Mouse (Mus musculus) CH12.LX (cell line): ENCODE measurements at regions not wholly inside any gene's neighbourhood (a gene's known extent, or its start where the extent isn't known, plus 50 kb on each side); places are given as distances from the start of the nearest gene placed in this dataset.

Experiments used
- DNase-seq: peaks from one replicate; pipeline ENCODE4 v3.0.0-alpha.2; 2013; ENCODE audit errors: extremely low read depth
- H3K27ac ChIP-seq: 2 replicates; pipeline ENCODE4 v1.5.1; 2012; ENCODE audit warnings: low read depth, mild to moderate bottlenecking, control low read depth, moderate library complexity; ENCODE audit not compliant: insufficient read depth
- H3K27me3 ChIP-seq: replicated peaks from 2 replicates; pipeline ENCODE3; 2012; ENCODE audit warnings: inconsistent platforms
- H3K36me3 ChIP-seq, 2 experiments: replicated peaks in 1 of 2; 2 replicates each; pipeline versions ENCODE3 to v1.6.1; 2012; ENCODE audit warnings: inconsistent platforms in 1 of 2, low read length in 1 of 2, mild to moderate bottlenecking in 1 of 2, mixed read lengths in 1 of 2, moderate library complexity in 1 of 2; ENCODE audit not compliant: control insufficient read depth in 1 of 2, insufficient read depth in 1 of 2
- H3K4me1 ChIP-seq, 2 experiments: 2 replicates each; pipeline ENCODE4 v1.6.1; 2012; ENCODE audit warnings: inconsistent platforms in 1 of 2, moderate library complexity in 1 of 2; ENCODE audit not compliant: insufficient read depth in 2 of 2, control insufficient read depth in 1 of 2
- H3K4me2 ChIP-seq: 2 replicates; pipeline ENCODE4 v1.6.1; 2012; ENCODE audit warnings: low read depth, mild to moderate bottlenecking, control low read depth; ENCODE audit not compliant: poor library complexity, insufficient read depth, severe bottlenecking
- H3K4me3 ChIP-seq, 3 experiments: fragments of 150-350 bp in 1 of 3; sonication (generic) in 1 of 3; replicated peaks in 1 of 3; 2 replicates each; pipeline versions ENCODE3 to v1.5.1; 2011 to 2012; ENCODE audit warnings: low read depth in 2 of 3, low read length in 2 of 3, mild to moderate bottlenecking in 2 of 3, moderate library complexity in 2 of 3, control low read depth in 1 of 3, improper control_type of control experiment in 1 of 3, inconsistent platforms in 1 of 3, mixed read lengths in 1 of 3; ENCODE audit not compliant: poor library complexity in 1 of 3
- H3K79me2 ChIP-seq: replicated peaks from 2 replicates; pipeline ENCODE4 v1.6.1; 2012; ENCODE audit warnings: mild to moderate bottlenecking, moderate library complexity; ENCODE audit not compliant: control insufficient read depth, poor library complexity, insufficient read depth, severe bottlenecking; ENCODE audit errors: extremely low read depth
- H3K9ac ChIP-seq: 2 replicates; pipeline ENCODE4 v1.6.1; 2012; ENCODE audit warnings: low read depth, mild to moderate bottlenecking, control low read depth, moderate library complexity; ENCODE audit not compliant: insufficient read depth
- H3K9me3 ChIP-seq: replicated peaks from 2 replicates; pipeline ENCODE3; 2012; ENCODE audit warnings: low read length, inconsistent platforms, mixed read lengths
- BHLHE40 ChIP-seq: IDR thresholded peaks from 2 replicates; pipeline ENCODE4 v1.6.1; 2011; ENCODE audit warnings: mild to moderate bottlenecking, low read depth, low read length, improper control_type of control experiment
- CHD2 ChIP-seq: IDR thresholded peaks from 2 replicates; pipeline ENCODE4 v1.6.1; 2011; ENCODE audit warnings: low read length, improper control_type of control experiment
- CTCF ChIP-seq, 2 experiments: IDR thresholded peaks in 1 of 2; conservative IDR thresholded peaks in 1 of 2; 2 replicates each; pipeline ENCODE4 v1.5.1; 2011 to 2012; ENCODE audit warnings: low read depth in 2 of 2, low read length in 2 of 2, improper control_type of control experiment in 1 of 2, inconsistent platforms in 1 of 2, mild to moderate bottlenecking in 1 of 2, moderate library complexity in 1 of 2
- E2F4 ChIP-seq: IDR thresholded peaks from 2 replicates; pipeline ENCODE4 v1.6.1; 2011; ENCODE audit warnings: low read depth, low read length, improper control_type of control experiment; ENCODE audit not compliant: insufficient replicate concordance
- ELF1 ChIP-seq: IDR thresholded peaks from 2 replicates; pipeline ENCODE4 v1.6.1; 2014; ENCODE audit warnings: low read depth, mild to moderate bottlenecking, inconsistent platforms, low read length, improper control_type of control experiment
- EP300 ChIP-seq: IDR thresholded peaks from 2 replicates; pipeline ENCODE4 v1.6.1; 2011; ENCODE audit warnings: low read length, improper control_type of control experiment
- ETS1 ChIP-seq: conservative IDR thresholded peaks from 2 replicates; pipeline ENCODE4 v1.6.1; 2012; ENCODE audit warnings: low read depth, mild to moderate bottlenecking, inconsistent platforms, low read length, improper control_type of control experiment, moderate library complexity
- HCFC1 ChIP-seq: IDR thresholded peaks from 2 replicates; pipeline ENCODE4 v1.6.1; 2012; ENCODE audit warnings: low read depth, mild to moderate bottlenecking, inconsistent platforms, low read length, improper control_type of control experiment
- IRF4 ChIP-seq: IDR thresholded peaks from 2 replicates; pipeline ENCODE4 v1.6.1; 2014; ENCODE audit warnings: low read depth, mild to moderate bottlenecking, inconsistent platforms, low read length, improper control_type of control experiment
- MAX ChIP-seq: IDR thresholded peaks from 2 replicates; pipeline ENCODE4 v1.6.1; 2011; ENCODE audit warnings: low read length, improper control_type of control experiment
- MAZ ChIP-seq: IDR thresholded peaks from 2 replicates; pipeline ENCODE4 v1.6.1; 2012; ENCODE audit warnings: low read depth, mild to moderate bottlenecking, inconsistent platforms, low read length, improper control_type of control experiment, moderate library complexity
- MXI1 ChIP-seq: IDR thresholded peaks from 2 replicates; pipeline ENCODE4 v1.6.1; 2011; ENCODE audit warnings: mild to moderate bottlenecking, low read depth, low read length, improper control_type of control experiment
- NRF1 ChIP-seq: IDR thresholded peaks from 2 replicates; pipeline ENCODE4 v1.6.1; 2014; ENCODE audit warnings: low read depth, mild to moderate bottlenecking, inconsistent platforms, low read length, improper control_type of control experiment, moderate library complexity
- PAX5 ChIP-seq: IDR thresholded peaks from 2 replicates; pipeline ENCODE4 v1.6.1; 2012; ENCODE audit warnings: low read length, inconsistent platforms, mixed read lengths
- POLR2AphosphoS2 ChIP-seq: IDR thresholded peaks from 2 replicates; pipeline ENCODE4 v1.6.1; 2011; ENCODE audit warnings: low read depth, low read length, improper control_type of control experiment
- SIN3A ChIP-seq: IDR thresholded peaks from 2 replicates; pipeline ENCODE4 v1.6.1; 2012; ENCODE audit warnings: low read length, improper control_type of control experiment, inconsistent platforms
- TBP ChIP-seq: conservative IDR thresholded peaks from 2 replicates; pipeline ENCODE4 v1.6.1; 2011; ENCODE audit warnings: low read depth, low read length, improper control_type of control experiment
- USF1 ChIP-seq: IDR thresholded peaks from 2 replicates; pipeline ENCODE4 v1.6.1; 2014; ENCODE audit warnings: low read depth, mild to moderate bottlenecking, inconsistent platforms, low read length, improper control_type of control experiment
- USF2 ChIP-seq: conservative IDR thresholded peaks from 2 replicates; pipeline ENCODE4 v1.6.1; 2011; ENCODE audit warnings: low read depth, low read length, improper control_type of control experiment
- ZKSCAN1 ChIP-seq: IDR thresholded peaks from 2 replicates; pipeline ENCODE4 v1.6.1; 2012; ENCODE audit warnings: low read depth, inconsistent platforms, low read length, improper control_type of control experiment, borderline replicate concordance
- ZMIZ1 ChIP-seq: IDR thresholded peaks from 2 replicates; pipeline ENCODE4 v1.6.1; 2012; ENCODE audit warnings: low read depth, mild to moderate bottlenecking, inconsistent platforms, low read length, improper control_type of control experiment
- ZNF384 ChIP-seq: IDR thresholded peaks from 2 replicates; pipeline ENCODE4 v1.6.1; 2012; ENCODE audit warnings: low read depth, low read length, improper control_type of control experiment, inconsistent platforms
- dilution Hi-C: fragments of 300-500 bp; cut with MboI; formaldehyde crosslinking; loops from 2 replicates; pipeline ENCODE4 v1.14.3; 2020; ENCODE audit warnings: low sequenced_read_pairs; ENCODE audit not compliant: extremely low pct_unique_long_range_greater_than_20kb, extremely low pct_ligation_motif_present
- in situ Hi-C: fragments of 300-500 bp; cut with MboI; formaldehyde crosslinking; loops from 3 replicates; pipeline ENCODE4 v1.14.3; 2019; ENCODE audit warnings: low sequenced_read_pairs, low pct_ligation_motif_present, low pct_unique_long_range_greater_than_20kb, mixed read lengths

DNA sequence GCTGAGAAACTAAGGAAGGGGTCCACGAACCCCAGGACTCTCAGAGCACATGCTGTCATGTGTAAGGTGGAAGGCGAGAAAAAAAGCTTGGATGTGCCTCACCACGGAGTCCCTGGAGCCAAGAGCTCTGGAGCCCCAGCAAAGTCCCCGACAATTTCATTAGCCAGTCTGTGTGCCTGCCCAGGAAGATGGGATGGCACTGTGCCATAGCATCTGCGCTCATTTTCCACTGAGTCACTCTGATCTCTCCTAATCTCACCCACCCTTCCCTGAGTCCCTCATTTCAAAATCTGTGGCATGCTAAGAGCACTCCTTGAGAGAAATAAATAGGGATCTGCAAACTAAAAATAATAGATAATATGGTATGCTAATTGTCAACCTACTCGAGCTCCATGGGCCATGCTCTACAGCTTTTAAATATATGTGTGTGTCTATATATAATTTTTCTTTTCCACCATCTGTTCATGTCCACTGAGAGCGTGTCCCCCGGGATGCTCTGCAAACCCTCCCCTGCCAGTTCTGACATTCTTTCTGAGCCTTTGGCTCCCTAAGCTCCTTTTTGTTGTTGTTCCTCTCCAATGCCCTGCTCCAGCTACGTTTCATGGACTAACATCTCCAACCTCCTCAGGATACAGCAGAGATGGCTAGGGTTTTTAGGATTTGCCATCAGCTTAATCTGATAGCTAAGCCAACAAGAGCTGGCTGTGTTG is 292.9 kb upstream of the Chrm3 start:
- H3K9me3 ChIP-seq, result no peaks in the 10 kb centered on the region
- H3K4me3 ChIP-seq, result no peak overlapping the region
- in situ Hi-C loops (no loop called here), dilution Hi-C loops (no loop called here)
- no peaks in the 10 kb centered on the region for H3K4me1 ChIP-seq
- H3K79me2 ChIP-seq, result no peaks in the 10 kb centered on the region
- no peak for TF ChIP-seq ELF1
- TF ChIP-seq MAX, result no peak
- no peak for TF ChIP-seq HCFC1
- TF ChIP-seq PAX5, result no peak
- no peak for TF ChIP-seq SIN3A
- TF ChIP-seq E2F4, result no peak
- no peak for TF ChIP-seq ZKSCAN1
- TF ChIP-seq ZMIZ1, result no peak
- TF ChIP-seq ZNF384, result no peak
- no peak for TF ChIP-seq CHD2
- TF ChIP-seq EP300, result no peak
- no peak for TF ChIP-seq MAZ
- TF ChIP-seq TBP, result no peak
- no peak for TF ChIP-seq USF1
- no peak for TF ChIP-seq BHLHE40
- TF ChIP-seq POLR2AphosphoS2, result no peak
- TF ChIP-seq CTCF (conservative IDR thresholded peaks at IDR 0.05 in 1 of 2, IDR thresholded peaks at IDR 0.05 in 1 of 2; ENCODE audit: low read depth in 2 of 2, low read length in 2 of 2), result no peak
- no peak for TF ChIP-seq MXI1
- TF ChIP-seq IRF4, result no peak
- no peak for TF ChIP-seq USF2
- H3K4me2 ChIP-seq, result no peak overlapping the region
- no peak for DNase-seq
- no peaks in the 10 kb centered on the region for H3K27me3 ChIP-seq
- no peaks in the 10 kb centered on the region for H3K36me3 ChIP-seq
- no peak overlapping the region for H3K27ac ChIP-seq
- no peak overlapping the region for H3K9ac ChIP-seq

DNA sequence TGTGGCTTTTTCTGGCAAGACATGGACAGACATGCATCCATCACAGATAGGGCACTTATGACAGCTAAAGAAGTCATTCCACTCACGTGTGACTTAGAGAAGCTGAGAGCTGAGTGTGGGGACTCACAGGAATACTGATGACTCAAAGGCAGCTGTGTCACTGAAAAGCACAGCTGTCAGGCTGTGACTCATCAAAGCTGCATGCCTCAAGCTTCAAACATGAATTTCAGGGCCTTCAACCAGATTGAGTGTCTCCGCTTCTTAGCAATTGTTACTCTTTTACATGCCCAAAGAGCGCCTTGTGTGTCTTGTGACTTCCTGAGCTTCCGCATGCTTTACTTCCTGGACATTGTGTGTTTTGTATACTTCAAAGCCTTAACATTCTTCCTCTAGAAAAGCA is 276.2 kb upstream of the Chrm3 start:
- H3K79me2 ChIP-seq, result no peaks in the 10 kb centered on the region
- no peak overlapping the region for H3K4me2 ChIP-seq
- H3K36me3 ChIP-seq, result no peaks in the 10 kb centered on the region
- in situ Hi-C loops, result no loop called here
- H3K4me1 ChIP-seq, result peaks cover 0 to 7% of the 10 kb centered on the region in 2 experiments; a peak in 1 of 4 replicates
- TF ChIP-seq CTCF (conservative IDR thresholded peaks at IDR 0.05 in 1 of 2, IDR thresholded peaks at IDR 0.05 in 1 of 2; ENCODE audit: low read depth in 2 of 2, low read length in 2 of 2), result no peak
- peak; percentile 68 for TF ChIP-seq ETS1
- TF ChIP-seq NRF1, result no peak
- TF ChIP-seq MAX, result no peak
- peak; percentile 51; the same call in 1 of the 2 replicates for TF ChIP-seq BHLHE40
- no peak for TF ChIP-seq TBP
- TF ChIP-seq, all 38 proteins: peak for 2
- H3K9ac ChIP-seq, result no peak overlapping the region
- no peaks in the 10 kb centered on the region for H3K27me3 ChIP-seq
- no peak overlapping the region for H3K4me3 ChIP-seq
- H3K27ac ChIP-seq, result no peak overlapping the region
- no peaks in the 10 kb centered on the region for H3K9me3 ChIP-seq
- DNase-seq, result peak; percentile 32
- dilution Hi-C loops, result no loop called here
